12 mouse cellular contexts compared by ENCODE assay signal in the genomic region with DNA sequence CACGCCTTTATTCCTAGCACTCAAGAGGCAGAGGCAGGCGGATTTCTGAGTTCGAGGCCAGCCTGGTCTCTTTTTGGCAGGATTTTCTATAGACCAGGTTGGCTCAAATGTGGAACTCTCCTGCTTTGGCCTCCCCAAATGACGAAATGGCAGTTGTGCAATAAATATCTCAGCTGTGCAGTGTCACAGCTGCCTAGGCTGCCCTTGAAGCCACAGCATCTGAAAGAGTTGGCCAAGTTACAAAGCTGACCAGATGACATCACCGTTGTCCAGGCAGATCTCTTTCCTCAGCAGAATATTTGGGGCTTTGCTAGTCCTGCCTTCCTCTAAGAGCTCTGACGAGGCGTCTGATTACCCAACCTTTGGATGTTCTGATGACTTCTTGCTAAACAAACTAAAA. TPM values are rescaled to one million over a fixed set of nuclear protein-coding genes. Genes with fewer than 3 reads are reported as not detected.
A peak's percentile ranks its signal among the peaks of the same experiment; 100 is the strongest.
DNase-seq lines count a peak whose midpoint lies in the region; ATAC-seq and TF ChIP-seq lines count a peak whose summit lies in the region.
"Had no signal": no experiment of that assay in that cellular context is flagged by ENCODE, and none has a peak within 500 bp of the region (broad histone marks: within the 10 kb centered on the region; RNA-seq: fewer than 3 reads in every experiment).

No protein-coding gene starts in this region.

- no peaks in the 10 kb centered on the region for H3K36me3 ChIP-seq in lung, postnatal 0 days (ENCODE audit: insufficient read depth, low read length)
- no peaks in the 10 kb centered on the region for H3K36me3 ChIP-seq in intestine, embryonic 16.5 days (ENCODE audit: control insufficient read depth, insufficient read depth, low read length)
- H3K36me3 ChIP-seq in forebrain, embryonic 13.5 days (ENCODE audit: poor library complexity, severe bottlenecking): no peaks in the 10 kb centered on the region
- H3K36me3 ChIP-seq: hindbrain, embryonic 13.5 days; lung, embryonic 15.5 days had no signal

- peaks cover 5% of the 10 kb centered on the region; the same call in 1 of the 2 replicates for H3K4me1 ChIP-seq in lung, postnatal 0 days (ENCODE audit: insufficient read depth, low read depth, low read length)
- H3K4me1 ChIP-seq in intestine, embryonic 16.5 days (ENCODE audit: control insufficient read depth, insufficient read depth, low read length): no peaks in the 10 kb centered on the region
- peaks cover 7% of the 10 kb centered on the region for H3K4me1 ChIP-seq in forebrain, embryonic 13.5 days
- H3K4me1 ChIP-seq: lung, embryonic 15.5 days had no signal

- no peaks in the 10 kb centered on the region for H3K27me3 ChIP-seq in lung, postnatal 0 days (replicated peaks; ENCODE audit: insufficient read depth, low read length)
- H3K27me3 ChIP-seq in intestine, embryonic 16.5 days (replicated peaks; ENCODE audit: control insufficient read depth, insufficient read depth, low read length): no peaks in the 10 kb centered on the region
- H3K27me3 ChIP-seq in forebrain, embryonic 13.5 days: no peaks in the 10 kb centered on the region
- H3K27me3 ChIP-seq: hindbrain, embryonic 13.5 days; lung, embryonic 15.5 days had no signal

- no peak for ATAC-seq in lung, postnatal 0 days
- no peak for ATAC-seq in intestine, embryonic 16.5 days
- no peak for ATAC-seq in forebrain, embryonic 13.5 days
- ATAC-seq: forebrain, embryonic 16.5 days had no signal

- DNase-seq in gastrocnemius, adult 2 months: peak; percentile 52
- DNase-seq in gastrocnemius, postnatal 4 days (ENCODE audit: low spot score in 2 of 2): no peak
- DNase-seq in 3T3-L1 (ENCODE audit: low read depth, low spot score): peak; percentile 34
- DNase-seq in fat pad, adult 2 months (ENCODE audit: extremely low read depth, low read depth, low spot score): peak; percentile 36
- DNase-seq in lung, postnatal 0 days (ENCODE audit: low spot score): peak; percentile 51
- DNase-seq in cerebellum, postnatal 14 days: no peak

- no peak overlapping the region for H3K4me2 ChIP-seq in lung, postnatal 0 days (replicated peaks; ENCODE audit: low read depth, low read length)
- H3K4me2 ChIP-seq in intestine, embryonic 16.5 days (ENCODE audit: low read depth, low read length): no peak overlapping the region
- no peak overlapping the region for H3K4me2 ChIP-seq in forebrain, embryonic 13.5 days
- H3K4me2 ChIP-seq: hindbrain, embryonic 13.5 days; lung, embryonic 15.5 days had no signal

- 72% methylated on average over 7 of the region's 7 CpGs for WGBS in lung, postnatal 0 days
- WGBS in intestine, embryonic 16.5 days: 85% methylated on average over 7 of the region's 7 CpGs
- WGBS in forebrain, embryonic 13.5 days: 92% methylated on average over 7 of the region's 7 CpGs

- H3K4me3 ChIP-seq in gastrocnemius, adult 2 months: no peak overlapping the region
- no peak overlapping the region for H3K4me3 ChIP-seq in lung, postnatal 0 days (ENCODE audit: low read depth, low read length)
- H3K4me3 ChIP-seq in intestine, embryonic 16.5 days (ENCODE audit: low read length): no peak overlapping the region
- no peak overlapping the region for H3K4me3 ChIP-seq in forebrain, embryonic 13.5 days
- H3K4me3 ChIP-seq: hindbrain, embryonic 13.5 days; lung, embryonic 15.5 days had no signal

- H3K27ac ChIP-seq in gastrocnemius, adult 2 months: peak overlapping the region; percentile 12; the same call in 1 of the 2 replicates
- H3K27ac ChIP-seq in lung, postnatal 0 days (ENCODE audit: low read length): no peak overlapping the region
- no peak overlapping the region for H3K27ac ChIP-seq in intestine, embryonic 16.5 days (ENCODE audit: low read length)
- no peak overlapping the region for H3K27ac ChIP-seq in forebrain, embryonic 13.5 days
- H3K27ac ChIP-seq: hindbrain, embryonic 13.5 days; kidney, postnatal 0 days; lung, embryonic 15.5 days had no signal

- no peak for TF ChIP-seq CTCF in gastrocnemius, adult 2 months (IDR thresholded peaks at IDR 0.05)
- no peak for TF ChIP-seq CTCF in lung, postnatal 0 days (IDR thresholded peaks at IDR 0.05)

- TF ChIP-seq EP300 in lung, postnatal 0 days (IDR thresholded peaks at IDR 0.05): no peak

- H3K9ac ChIP-seq in lung, postnatal 0 days (replicated peaks; ENCODE audit: low read depth): no peak overlapping the region
- no peak overlapping the region for H3K9ac ChIP-seq in intestine, embryonic 16.5 days (ENCODE audit: low read depth, low read length)
- no peak overlapping the region for H3K9ac ChIP-seq in forebrain, embryonic 13.5 days
- H3K9ac ChIP-seq: hindbrain, embryonic 13.5 days; lung, embryonic 15.5 days had no signal

- H3K9me3 ChIP-seq in lung, postnatal 0 days (ENCODE audit: low read length): no peaks in the 10 kb centered on the region
- H3K9me3 ChIP-seq in intestine, embryonic 16.5 days (ENCODE audit: control insufficient read depth, low read length): no peaks in the 10 kb centered on the region
- H3K9me3 ChIP-seq in forebrain, embryonic 13.5 days (replicated peaks): no peaks in the 10 kb centered on the region
- H3K9me3 ChIP-seq: hindbrain, embryonic 13.5 days; lung, embryonic 15.5 days had no signal

- intact Hi-C loops in gastrocnemius, adult 2 months (cut with DNase I): loop anchor here (5.0 to 10.0 kb wide), 3 partner anchors 88 to 288 kb away; no protein-coding TSS in a partner anchor

RNA-seq across cellular contexts. Expression of gene Ccdc28a, which starts 2.4 kb away (rescaled TPM):
- 1 to 10 TPM; 7.6 to 9.1 TPM for total RNA-seq in gastrocnemius, adult 2 months (2021)
- total RNA-seq in gastrocnemius, postnatal 4 days (2021): 1 to 10 TPM; 4.1 to 5.5 TPM
- polyA plus RNA-seq in lung, postnatal 0 days (2015; fragmentation: Nextera tagmentation; extraction: Ambion mirVana): 10.6 and 12.9 TPM in 2 replicates
- polyA plus RNA-seq in intestine, embryonic 16.5 days (2015; fragmentation: Nextera tagmentation; extraction: Ambion mirVana): 28.3 and 29.6 TPM in 2 replicates
- polyA plus RNA-seq in forebrain, embryonic 13.5 days (2015; fragmentation: Nextera tagmentation; extraction: Ambion mirVana): 6.8 and 7.2 TPM in 2 replicates

RNA-seq across cellular contexts. Expression of gene Ect2l, which starts 26.5 kb away (rescaled TPM):
- not detected for total RNA-seq in gastrocnemius, adult 2 months (2021)
- under 1 TPM; 0.21 to 0.22 TPM for total RNA-seq in gastrocnemius, postnatal 4 days (2021)
- 3.2 and 3.8 TPM in 2 replicates for polyA plus RNA-seq in lung, postnatal 0 days (2015; fragmentation: Nextera tagmentation; extraction: Ambion mirVana)
- polyA plus RNA-seq in intestine, embryonic 16.5 days (2015; fragmentation: Nextera tagmentation; extraction: Ambion mirVana): 0.21 TPM in 1 of 2 replicates, not detected in the other
- polyA plus RNA-seq in forebrain, embryonic 13.5 days (2015; fragmentation: Nextera tagmentation; extraction: Ambion mirVana): 0.58 TPM in 1 of 2 replicates, not detected in the other

Comparison
In these comparisons a context has a peak if more than half of its experiments do, and no peak if none do; other contexts are left out.
1. DNase-seq: peak in gastrocnemius, adult 2 months (single experiment), 3T3-L1 (single experiment), fat pad, adult 2 months (single experiment) and lung, postnatal 0 days (single experiment); none in gastrocnemius, postnatal 4 days (0 of 2) and cerebellum, postnatal 14 days (0 of 2).